Mouse (Mus musculus): ENCODE measurements around the gene Dars2. TPM values are rescaled to one million over a fixed set of nuclear protein-coding genes. Genes with fewer than 3 reads are reported as not detected.

Dars2 gene
- polyA plus RNA-seq, 1 experiment: 6.3 TPM

GRCm38 (mm10) chr1:161005526-161005925 is 64.9 kb downstream of the Dars2 start:
- Histone ChIP-seq H3K36me3 (ENCODE audit: control insufficient read depth, insufficient read depth, low read length) (no peaks in the 10 kb centered on the region), H3K4me3 (ENCODE audit: control insufficient read depth, low read depth, low read length) (no peak overlapping the region), H3K27me3 (ENCODE audit: control insufficient read depth, insufficient read depth, low read length) (no peaks in the 10 kb centered on the region), H3K27ac (ENCODE audit: control insufficient read depth, insufficient read depth, low read depth, low read length) (no peak overlapping the region), H3K4me1 (ENCODE audit: control insufficient read depth, insufficient read depth, low read length) (no peaks in the 10 kb centered on the region)
- TF ChIP-seq POLR2A (IDR thresholded peaks at IDR 0.05; ENCODE audit: control insufficient read depth, low read depth, low read length): no peak
- TF ChIP-seq CTCF (IDR thresholded peaks at IDR 0.05; ENCODE audit: control insufficient read depth, insufficient read depth, insufficient replicate concordance, low read depth, low read length): no peak

- Histone ChIP-seq H3K4me3 (ENCODE audit: control insufficient read depth, low read depth, low read length) (no peak overlapping the region), H3K4me1 (ENCODE audit: control insufficient read depth, insufficient read depth, low read length) (no peaks in the 10 kb centered on the region), H3K27ac (ENCODE audit: control insufficient read depth, insufficient read depth, low read depth, low read length) (no peak overlapping the region), H3K27me3 (ENCODE audit: control insufficient read depth, insufficient read depth, low read length) (no peaks in the 10 kb centered on the region), H3K36me3 (ENCODE audit: control insufficient read depth, insufficient read depth, low read length) (no peaks in the 10 kb centered on the region)
- TF ChIP-seq POLR2A (IDR thresholded peaks at IDR 0.05; ENCODE audit: control insufficient read depth, low read depth, low read length): no peak
- no peak for TF ChIP-seq CTCF (IDR thresholded peaks at IDR 0.05; ENCODE audit: control insufficient read depth, insufficient read depth, insufficient replicate concordance, low read depth, low read length)
Measured at GRCm38 (mm10) chr1:161004942-161005341, 65.5 kb downstream of the Dars2 start.

GRCm38 (mm10) chr1:160993851-160994250 is 76.6 kb downstream of the Dars2 start:
- Histone ChIP-seq H3K27me3 (ENCODE audit: control insufficient read depth, insufficient read depth, low read length) (no peaks in the 10 kb centered on the region), H3K4me1 (ENCODE audit: control insufficient read depth, insufficient read depth, low read length) (no peaks in the 10 kb centered on the region), H3K36me3 (ENCODE audit: control insufficient read depth, insufficient read depth, low read length) (no peaks in the 10 kb centered on the region), H3K4me3 (ENCODE audit: control insufficient read depth, low read depth, low read length) (no peak overlapping the region), H3K27ac (ENCODE audit: control insufficient read depth, insufficient read depth, low read depth, low read length) (no peak overlapping the region)
- TF ChIP-seq CTCF (IDR thresholded peaks at IDR 0.05; ENCODE audit: control insufficient read depth, insufficient read depth, insufficient replicate concordance, low read depth, low read length) (no peak), POLR2A (IDR thresholded peaks at IDR 0.05; ENCODE audit: control insufficient read depth, low read depth, low read length) (no peak)

Other genes with a start within 250 kb of the Dars2 start
- 34.6 and 34.7 TPM in 2 replicates for gene Rc3h1, start 164.2 kb downstream of the Dars2 start, polyA plus RNA-seq (2012; rRNA removed)
- gene Serpinc1, start 92.1 kb downstream of the Dars2 start, polyA plus RNA-seq (2012; rRNA removed): 0.69 and 1.3 TPM in 2 replicates
- gene Zbtb37, start 35.8 kb downstream of the Dars2 start, polyA plus RNA-seq (2012; rRNA removed): 2.4 and 3.2 TPM in 2 replicates
- gene Cenpl, start 55 bp upstream of the Dars2 start, polyA plus RNA-seq (2012; rRNA removed): 5.5 and 5.7 TPM in 2 replicates
- gene Klhl20, start 60.9 kb upstream of the Dars2 start, polyA plus RNA-seq (2012; rRNA removed): 4.4 and 6.1 TPM in 2 replicates
- 22.4 and 28.8 TPM in 2 replicates for gene Ankrd45, start 72.0 kb upstream of the Dars2 start, polyA plus RNA-seq (2012; rRNA removed)
- 52.4 and 66.8 TPM in 2 replicates for gene Tex50, start 88.7 kb upstream of the Dars2 start, polyA plus RNA-seq (2012; rRNA removed)
- gene Prdx6, start 180.6 kb upstream of the Dars2 start, polyA plus RNA-seq (2012; rRNA removed): 115 and 129 TPM in 2 replicates

All from testis, adult 2 months (tissue).